Mouse (Mus musculus) erythroblast, embryonic 14.5 days (primary cell): ENCODE results near the gene Elp4. TPM values are rescaled to one million over a fixed set of nuclear protein-coding genes. Genes with fewer than 3 reads are reported as not detected.

Experiments used
- H3K27me3 ChIP-seq: 2 replicates; pipeline ENCODE4 v1.6.1; 2012; ENCODE audit warnings: inconsistent platforms; ENCODE audit not compliant: control insufficient read depth
- H3K36me3 ChIP-seq: 2 replicates; pipeline ENCODE4 v1.6.1; 2012; ENCODE audit warnings: mild to moderate bottlenecking, inconsistent platforms; ENCODE audit not compliant: control insufficient read depth
- H3K4me1 ChIP-seq: 2 replicates; pipeline ENCODE4 v1.6.1; 2012; ENCODE audit warnings: inconsistent platforms; ENCODE audit not compliant: control insufficient read depth
- H3K4me3 ChIP-seq: replicated peaks from 2 replicates; pipeline ENCODE3; 2012; ENCODE audit warnings: moderate library complexity, mild to moderate bottlenecking, inconsistent platforms
- H3K9me3 ChIP-seq: 2 replicates; pipeline ENCODE4 v1.6.1; 2012; ENCODE audit warnings: low read length, inconsistent platforms, mixed read lengths; ENCODE audit not compliant: control insufficient read depth
- GATA1 ChIP-seq: IDR thresholded peaks from 2 replicates; pipeline ENCODE4 v1.6.1; 2012; ENCODE audit warnings: low read length, inconsistent platforms, mixed read lengths
- TAL1 ChIP-seq: IDR thresholded peaks from 3 replicates; pipeline ENCODE4 v1.6.1; 2012; ENCODE audit warnings: low read length, inconsistent platforms, mixed read lengths
- polyA plus RNA-seq: library from polyadenylated mRNA; stranded (reverse); fragments of >175 nt; gene quantifications from 2 replicates; pipeline ENCODE4 v1.2.3, GENCODE M21; 2012

Elp4 gene
- polyA plus RNA-seq, 1 experiment: 0.64 TPM

DNA sequence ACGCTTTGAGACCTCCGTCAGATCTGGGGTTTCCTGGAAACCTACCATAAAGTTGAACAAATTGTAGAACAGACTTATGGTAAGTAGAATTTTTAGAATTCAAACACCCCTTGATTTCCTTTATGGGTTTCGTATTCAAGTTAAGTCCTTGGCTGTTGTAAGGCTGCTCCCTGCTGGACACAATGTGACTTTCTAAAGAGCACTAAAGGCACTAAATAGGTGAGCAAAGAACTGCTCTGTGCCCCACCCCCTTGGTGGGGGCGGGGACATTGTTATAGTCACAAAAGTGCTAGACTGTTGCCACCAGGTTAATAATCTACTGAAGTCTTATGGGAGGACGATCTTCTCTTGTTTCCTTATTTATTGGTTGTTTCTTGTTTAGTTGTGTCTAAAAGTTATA, 4.0 kb upstream of the Elp4 start:
- Histone ChIP-seq H3K36me3 (peaks cover 20% of the 10 kb centered on the region), H3K4me3 (no peak overlapping the region), H3K9me3 (no peaks in the 10 kb centered on the region), H3K27me3 (no peaks in the 10 kb centered on the region), H3K4me1 (peaks cover 21% of the 10 kb centered on the region)
- TF ChIP-seq GATA1 (no peak), TAL1 (no peak)

DNA sequence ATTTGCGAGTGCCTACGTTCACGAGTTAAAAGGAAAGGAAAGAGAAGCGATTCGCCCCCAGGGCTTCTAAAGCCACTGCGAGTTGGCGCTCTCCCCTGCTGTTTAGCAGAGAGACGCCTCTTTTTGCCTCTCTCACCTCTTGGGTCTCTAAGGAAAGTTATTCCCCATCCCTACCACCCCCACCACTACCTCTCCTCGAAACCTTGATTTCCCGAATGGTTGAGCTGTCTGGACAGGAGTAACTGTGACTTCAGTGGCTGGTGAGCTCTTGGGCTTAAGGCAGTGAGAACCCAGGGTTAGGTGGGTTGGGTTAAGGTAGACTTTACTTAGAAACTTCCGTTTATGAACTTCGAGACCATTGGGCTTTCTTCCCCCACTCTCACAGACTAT, 388 bp upstream of the Elp4 start:
- Histone ChIP-seq H3K27me3 (no peaks in the 10 kb centered on the region), H3K36me3 (peaks cover 8% of the 10 kb centered on the region), H3K4me1 (peaks cover 21% of the 10 kb centered on the region), H3K4me3 (peak overlapping the region; percentile 77), H3K9me3 (no peaks in the 10 kb centered on the region)
- no peak for TF ChIP-seq TAL1
- no peak for TF ChIP-seq GATA1

DNA sequence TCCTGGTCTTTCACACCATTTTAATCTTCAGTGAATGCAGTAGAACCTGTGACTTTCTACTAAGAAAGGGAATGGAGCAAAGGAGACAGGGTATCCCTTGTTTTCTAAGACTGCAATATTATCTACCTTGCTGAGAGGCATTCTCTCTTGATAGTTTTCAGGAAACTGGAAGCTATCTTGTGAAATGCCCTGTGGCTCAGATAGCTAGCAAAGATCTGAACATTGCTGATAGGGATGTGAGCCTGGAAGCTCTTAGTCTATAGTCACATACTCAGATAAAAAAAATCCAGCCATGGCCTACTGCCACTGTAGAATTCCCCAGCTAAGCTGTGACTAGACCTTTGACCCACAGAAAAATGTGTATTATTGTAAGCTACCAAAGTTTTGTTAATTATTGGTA, 13.5 kb downstream of the Elp4 start:
- H3K36me3 ChIP-seq: peaks cover 40% of the 10 kb centered on the region
- H3K27me3 ChIP-seq: no peaks in the 10 kb centered on the region
- H3K4me1 ChIP-seq: peaks cover 3% of the 10 kb centered on the region; the same call in 1 of the 2 replicates
- no peak overlapping the region for H3K4me3 ChIP-seq
- peaks cover 4% of the 10 kb centered on the region for H3K9me3 ChIP-seq
- TF ChIP-seq GATA1 (no peak), TAL1 (no peak)

DNA sequence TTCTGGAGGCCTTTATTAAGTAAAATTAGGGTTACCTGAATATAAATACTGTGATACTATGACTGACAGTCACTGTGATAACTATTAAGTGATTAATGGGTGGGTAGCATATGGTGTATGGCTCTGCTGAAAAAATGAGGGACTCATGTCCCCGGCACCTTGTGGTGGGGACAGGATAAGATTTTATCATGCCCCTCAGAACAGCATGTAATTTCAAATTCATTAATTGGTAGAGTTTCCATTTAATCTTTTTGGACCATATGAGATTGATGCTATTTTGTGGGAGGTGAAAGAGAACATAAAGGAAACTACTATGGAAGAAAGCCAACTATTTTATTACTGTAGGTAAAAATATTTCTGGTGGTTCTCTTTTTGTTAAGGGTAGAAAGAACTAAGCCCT, 31.0 kb downstream of the Elp4 start:
- no peaks in the 10 kb centered on the region for H3K27me3 ChIP-seq
- H3K36me3 ChIP-seq: peaks cover 4% of the 10 kb centered on the region
- no peaks in the 10 kb centered on the region for H3K4me1 ChIP-seq
- no peak for TF ChIP-seq TAL1
- no peak for TF ChIP-seq GATA1
- no peak overlapping the region for H3K4me3 ChIP-seq
- H3K9me3 ChIP-seq: no peaks in the 10 kb centered on the region

DNA sequence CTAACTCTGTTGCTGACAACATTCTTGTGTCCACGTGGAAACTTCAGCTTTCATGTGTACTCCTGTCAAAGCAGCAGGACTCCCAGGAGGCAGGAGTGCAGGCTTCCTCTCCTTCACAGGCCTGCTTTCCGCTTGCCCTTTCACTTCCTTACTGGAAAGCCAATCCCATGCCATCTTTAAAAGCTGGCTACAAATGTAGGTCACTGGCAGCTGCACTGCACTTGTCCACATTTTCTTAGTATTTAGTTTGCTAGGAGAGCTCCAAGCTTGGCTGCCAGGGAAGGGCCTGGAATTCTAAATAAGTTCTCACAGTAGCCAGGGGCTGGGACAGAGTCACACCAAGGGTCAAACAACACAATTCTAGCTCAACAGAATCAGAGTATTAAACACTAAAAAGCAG, 49.6 kb downstream of the Elp4 start:
- no peak for TF ChIP-seq TAL1
- no peak for TF ChIP-seq GATA1
- no peaks in the 10 kb centered on the region for H3K36me3 ChIP-seq
- no peaks in the 10 kb centered on the region for H3K9me3 ChIP-seq
- no peaks in the 10 kb centered on the region for H3K27me3 ChIP-seq
- no peaks in the 10 kb centered on the region for H3K4me1 ChIP-seq
- H3K4me3 ChIP-seq: no peak overlapping the region

DNA sequence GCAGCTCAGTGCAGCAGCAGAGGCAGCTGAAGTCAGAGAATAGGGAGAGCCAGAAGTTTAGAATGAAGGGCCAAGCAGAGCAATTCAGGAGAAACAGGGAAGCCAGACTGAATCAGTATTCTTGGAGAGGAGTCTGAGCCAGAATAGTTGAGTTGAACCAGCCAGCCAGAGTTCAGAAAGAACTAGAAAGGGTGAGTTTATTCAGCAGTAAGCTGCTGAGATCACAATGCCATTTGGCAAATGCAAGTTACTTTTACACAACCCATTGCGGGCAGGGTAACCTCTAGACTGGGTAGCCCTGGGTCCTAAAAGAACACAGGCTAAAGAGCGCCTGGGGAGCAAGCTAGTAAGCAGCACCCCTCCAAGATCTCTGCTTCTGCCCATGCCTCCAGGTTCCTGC, 51.4 kb downstream of the Elp4 start:
- H3K4me1 ChIP-seq: no peaks in the 10 kb centered on the region
- no peak for TF ChIP-seq GATA1
- no peak for TF ChIP-seq TAL1
- H3K27me3 ChIP-seq: no peaks in the 10 kb centered on the region
- no peaks in the 10 kb centered on the region for H3K9me3 ChIP-seq
- no peaks in the 10 kb centered on the region for H3K36me3 ChIP-seq
- H3K4me3 ChIP-seq: no peak overlapping the region

DNA sequence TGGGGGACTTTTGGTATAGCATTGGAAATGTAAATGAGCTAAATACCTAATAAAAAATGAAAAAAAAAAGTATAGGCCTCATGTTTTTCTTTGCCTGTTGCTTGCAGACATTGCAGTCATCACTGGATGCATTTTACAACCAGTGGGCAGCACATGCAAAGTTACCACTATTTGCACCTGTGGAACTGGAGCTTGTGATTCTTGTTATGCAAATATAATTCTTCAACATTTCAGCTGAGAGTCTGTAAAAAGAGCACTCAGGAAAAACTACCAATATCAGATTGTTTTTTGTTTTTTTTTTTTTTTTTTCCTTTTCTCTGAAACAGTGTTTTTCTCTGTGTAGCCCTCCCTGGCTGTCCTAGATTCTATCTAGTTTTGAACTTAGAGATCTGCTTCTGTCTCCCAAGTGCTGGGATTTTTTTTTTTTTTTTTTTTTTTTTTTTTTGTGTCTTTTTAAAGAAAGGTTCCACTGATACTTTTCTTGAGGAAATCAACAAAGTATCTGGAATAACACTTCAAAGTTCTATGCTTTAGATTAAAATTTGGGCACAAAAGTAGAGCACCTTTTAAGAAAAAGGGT, 52.6 kb downstream of the Elp4 start:
- Histone ChIP-seq H3K4me1 (no peaks in the 10 kb centered on the region), H3K9me3 (no peaks in the 10 kb centered on the region), H3K36me3 (no peaks in the 10 kb centered on the region), H3K27me3 (no peaks in the 10 kb centered on the region), H3K4me3 (no peak overlapping the region)
- TF ChIP-seq TAL1 (no peak), GATA1 (no peak)

DNA sequence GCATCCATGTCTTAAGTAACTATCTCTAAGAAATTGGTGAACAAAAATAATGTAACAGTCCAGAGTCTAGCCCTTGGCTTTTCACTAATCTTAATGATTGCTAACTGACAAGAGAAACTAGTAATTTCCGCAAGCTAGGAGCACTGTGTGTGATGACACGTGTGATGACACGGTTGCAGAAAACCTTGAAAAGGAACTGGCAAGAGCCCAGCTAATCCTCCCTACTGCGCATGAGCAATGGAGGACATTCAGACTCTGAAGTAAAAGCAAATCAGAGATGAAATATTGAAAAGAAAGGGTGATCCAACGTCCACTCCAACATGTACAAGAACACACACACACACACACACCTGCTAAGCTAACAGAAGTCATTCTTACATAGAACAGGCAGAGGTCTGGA, 61.2 kb downstream of the Elp4 start:
- H3K27me3 ChIP-seq: no peaks in the 10 kb centered on the region
- H3K9me3 ChIP-seq: peaks cover 4% of the 10 kb centered on the region
- H3K4me1 ChIP-seq: no peaks in the 10 kb centered on the region
- H3K36me3 ChIP-seq: peaks cover 7% of the 10 kb centered on the region
- TF ChIP-seq TAL1 (no peak), GATA1 (no peak)
- H3K4me3 ChIP-seq: no peak overlapping the region

DNA sequence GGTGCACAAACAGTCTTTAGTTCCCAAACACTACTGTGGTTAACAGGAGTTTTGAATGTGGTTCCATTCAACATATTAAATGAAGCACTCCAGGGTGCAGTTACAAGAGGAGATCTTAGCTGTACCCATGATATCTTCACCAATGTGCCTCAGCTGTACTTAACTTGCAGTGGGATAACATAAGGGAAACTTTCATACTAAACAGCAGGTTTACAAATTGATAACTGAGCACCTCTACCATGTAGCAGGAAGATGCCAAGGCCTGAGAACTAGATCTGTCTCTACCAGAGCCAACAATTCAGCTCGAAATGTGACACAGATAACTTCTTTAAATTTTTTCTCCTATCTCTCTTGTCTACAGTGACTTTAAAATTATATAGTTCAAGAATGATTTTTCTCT, 86.4 kb downstream of the Elp4 start:
- H3K4me1 ChIP-seq: peaks cover 2% of the 10 kb centered on the region
- H3K27me3 ChIP-seq: no peaks in the 10 kb centered on the region
- TF ChIP-seq TAL1: no peak
- no peak overlapping the region for H3K4me3 ChIP-seq
- no peaks in the 10 kb centered on the region for H3K9me3 ChIP-seq
- H3K36me3 ChIP-seq: no peaks in the 10 kb centered on the region; the same call in none of the 2 replicates

DNA sequence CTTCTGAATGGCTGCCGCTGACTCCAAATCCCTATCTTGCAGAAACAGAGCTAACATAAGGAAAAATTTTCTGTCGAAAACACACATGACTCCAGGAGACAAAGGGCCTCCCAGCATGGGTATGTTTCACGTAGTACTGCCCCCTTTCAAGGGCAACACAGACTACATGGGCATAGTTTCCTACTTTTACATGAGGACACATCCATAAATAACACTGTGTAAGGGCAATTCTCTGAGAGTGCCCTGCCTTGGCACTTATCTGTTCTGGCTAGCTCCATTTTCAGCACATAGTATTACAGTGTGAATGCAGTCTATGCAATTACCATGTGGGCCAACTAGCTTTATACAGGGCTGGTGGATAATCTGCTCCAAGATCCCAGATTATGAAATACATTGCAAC, 89.2 kb downstream of the Elp4 start:
- H3K4me1 ChIP-seq: peaks cover 2% of the 10 kb centered on the region
- no peaks in the 10 kb centered on the region for H3K9me3 ChIP-seq
- no peaks in the 10 kb centered on the region; the same call in 1 of the 2 replicates for H3K36me3 ChIP-seq
- no peaks in the 10 kb centered on the region for H3K27me3 ChIP-seq
- no peak overlapping the region for H3K4me3 ChIP-seq
- TF ChIP-seq GATA1: no peak
- TF ChIP-seq TAL1: no peak
